Mouse (Mus musculus) embryonic facial prominence, embryonic 14.5 days (tissue): ENCODE measurements around the gene Pop7. TPM values are rescaled to one million over a fixed set of nuclear protein-coding genes. Genes with fewer than 3 reads are reported as not detected.

Source experiments
- ATAC-seq: fragments of 200-750 bp; cut with Nextera tagmentation; 2 replicates; pipeline ENCODE4 v1.8.0; 2017; ENCODE audit warnings: low read depth, moderate number of reproducible peaks, moderate TSS enrichment
- DNase-seq: peaks from one replicate; pipeline ENCODE4 v3.0.0-alpha.2; 2015; ENCODE audit warnings: low spot score
- H3K27ac ChIP-seq: fragments of 300-500 bp; sonication (generic); replicated peaks from 2 replicates; pipeline ENCODE4 v1.5.1; 2014; ENCODE audit warnings: low read depth, mild to moderate bottlenecking, low read length, moderate library complexity
- H3K27me3 ChIP-seq: fragments of 300-500 bp; sonication (generic); replicated peaks from 2 replicates; pipeline ENCODE4 v1.6.1; 2014; ENCODE audit warnings: low read length; ENCODE audit not compliant: control insufficient read depth, insufficient read depth
- H3K36me3 ChIP-seq: fragments of 300-500 bp; sonication (generic); 2 replicates; pipeline ENCODE4 v1.6.1; 2014; ENCODE audit warnings: low read length, mixed read lengths; ENCODE audit not compliant: control insufficient read depth, insufficient read depth
- H3K4me1 ChIP-seq: fragments of 300-500 bp; sonication (generic); 2 replicates; pipeline ENCODE4 v1.6.1; 2014; ENCODE audit warnings: antibody characterized with exemption, low read length; ENCODE audit not compliant: control insufficient read depth, insufficient read depth
- H3K4me2 ChIP-seq: fragments of 300-500 bp; sonication (generic); 2 replicates; pipeline ENCODE4 v1.6.1; 2014; ENCODE audit warnings: low read depth, mild to moderate bottlenecking, low read length, moderate library complexity, mixed read lengths
- H3K4me3 ChIP-seq: fragments of 300-500 bp; sonication (generic); 2 replicates; pipeline ENCODE4 v1.5.1; 2014; ENCODE audit warnings: low read depth, mild to moderate bottlenecking, low read length
- H3K9ac ChIP-seq: fragments of 300-500 bp; sonication (generic); 2 replicates; pipeline ENCODE4 v1.6.1; 2014; ENCODE audit warnings: low read depth, mild to moderate bottlenecking, low read length, moderate library complexity, mixed read lengths
- H3K9me3 ChIP-seq: fragments of 300-500 bp; sonication (generic); 2 replicates; pipeline ENCODE4 v1.6.1; 2016; ENCODE audit warnings: low read length; ENCODE audit not compliant: control insufficient read depth
- WGBS: fragments of 180-500 bp; shearing (Covaris S2); extraction: QIAGEN DNeasy Blood & Tissue Kit; methylation state at CpG from one replicate; pipeline ENCODE4 v1.1.7; 2014; 5-methylcytosine and 5-hydroxymethylcytosine counted together
- polyA plus RNA-seq: library from polyadenylated mRNA; unstranded; fragments of >200 nt; fragmentation: Nextera tagmentation; extraction: Ambion mirVana; gene quantifications from 2 replicates; pipeline ENCODE4 v1.2.1, GENCODE M21; 2014

Gene Pop7
- polyA plus RNA-seq, result 49.8 and 52.0 TPM in 2 replicates

GRCm38 (mm10) chr5:137501709-137502666, at the start of gene Pop7:
Gene Pop7, minus strand, starts transcription at chr5:137502518.
- peak within 1 kb of the TSS; percentile 73 for H3K4me2 ChIP-seq
- peak within 1 kb of the TSS; percentile 81 for H3K9ac ChIP-seq
- no peaks in the 10 kb centered on the region for H3K36me3 ChIP-seq
- ATAC-seq (peak; percentile 96), DNase-seq (peak; percentile 100)
- peaks cover 7% of the 10 kb centered on the region for H3K4me1 ChIP-seq
- WGBS, result 2% methylated on average over 63 of the region's 64 CpGs
- H3K27me3 ChIP-seq, result no peaks in the 10 kb centered on the region
- H3K4me3 ChIP-seq, result peak within 1 kb of the TSS; percentile 58
- peak within 1 kb of the TSS; percentile 97 for H3K27ac ChIP-seq
- H3K9me3 ChIP-seq, result no peaks in the 10 kb centered on the region

GRCm38 (mm10) chr5:137551119-137551518, 48.8 kb upstream of the Pop7 start:
- Histone ChIP-seq H3K27ac (no peak overlapping the region), H3K36me3 (no peaks in the 10 kb centered on the region), H3K9ac (no peak overlapping the region), H3K4me3 (no peak overlapping the region), H3K4me2 (no peak overlapping the region), H3K27me3 (peaks cover 9% of the 10 kb centered on the region), H3K9me3 (no peaks in the 10 kb centered on the region), H3K4me1 (no peaks in the 10 kb centered on the region)
- ATAC-seq (no peak), DNase-seq (no peak)
- 70% methylated on average over 5 of the region's 5 CpGs for WGBS

DNA sequence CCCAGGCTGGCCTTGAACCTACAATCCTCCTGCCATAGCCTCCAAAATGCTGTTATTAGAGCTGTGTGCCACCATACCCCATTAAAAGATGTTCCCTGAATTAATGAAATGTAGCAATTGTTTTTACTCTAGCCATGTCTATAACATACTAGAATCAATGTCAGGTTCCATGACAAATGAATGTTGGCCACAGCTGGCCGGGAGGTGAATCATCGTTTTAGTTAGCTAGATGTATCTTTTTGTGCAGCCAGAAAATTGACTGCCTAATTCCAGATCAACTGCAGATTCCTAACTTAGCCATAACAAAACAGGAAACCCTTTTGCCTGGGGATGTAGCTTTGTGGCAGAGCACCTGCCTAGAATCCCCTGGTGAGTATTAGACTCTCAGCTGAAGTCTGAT, 47.5 kb upstream of the Pop7 start:
- WGBS, result 65% methylated on average over 2 of the region's 2 CpGs
- Histone ChIP-seq H3K27me3 (peaks cover 6% of the 10 kb centered on the region), H3K27ac (no peak overlapping the region), H3K9me3 (no peaks in the 10 kb centered on the region), H3K9ac (no peak overlapping the region), H3K36me3 (no peaks in the 10 kb centered on the region), H3K4me1 (no peaks in the 10 kb centered on the region), H3K4me2 (no peak overlapping the region), H3K4me3 (no peak overlapping the region)
- ATAC-seq (no peak), DNase-seq (no peak)

DNA sequence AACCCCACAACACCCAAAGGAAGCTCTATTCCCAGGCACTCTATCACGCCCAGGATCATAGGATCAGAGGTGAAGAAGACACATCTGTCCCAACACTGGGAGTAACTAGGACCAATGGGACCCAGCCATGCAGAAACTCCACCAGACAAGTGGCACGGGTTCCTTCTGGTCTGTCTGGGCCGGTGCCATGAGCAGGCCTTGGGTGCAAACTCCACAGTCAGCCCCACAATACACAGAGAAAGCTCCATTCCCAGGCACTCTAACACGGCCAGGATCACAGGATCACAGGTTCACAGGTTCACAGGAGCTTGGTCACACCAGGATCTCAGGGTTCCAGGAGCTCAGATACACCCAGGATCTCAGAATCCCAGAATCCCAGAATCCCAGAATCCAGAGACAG, 43.3 kb upstream of the Pop7 start:
- no peaks in the 10 kb centered on the region for H3K4me1 ChIP-seq
- H3K4me2 ChIP-seq, result no peak overlapping the region
- 58% methylated on average over 4 of the region's 4 CpGs for WGBS
- H3K27me3 ChIP-seq, result no peaks in the 10 kb centered on the region; the same call in 1 of the 2 replicates
- H3K4me3 ChIP-seq, result no peak overlapping the region
- H3K9me3 ChIP-seq, result no peaks in the 10 kb centered on the region
- DNase-seq, result no peak
- no peak overlapping the region for H3K9ac ChIP-seq
- ATAC-seq, result no peak
- no peaks in the 10 kb centered on the region for H3K36me3 ChIP-seq
- no peak overlapping the region for H3K27ac ChIP-seq

DNA sequence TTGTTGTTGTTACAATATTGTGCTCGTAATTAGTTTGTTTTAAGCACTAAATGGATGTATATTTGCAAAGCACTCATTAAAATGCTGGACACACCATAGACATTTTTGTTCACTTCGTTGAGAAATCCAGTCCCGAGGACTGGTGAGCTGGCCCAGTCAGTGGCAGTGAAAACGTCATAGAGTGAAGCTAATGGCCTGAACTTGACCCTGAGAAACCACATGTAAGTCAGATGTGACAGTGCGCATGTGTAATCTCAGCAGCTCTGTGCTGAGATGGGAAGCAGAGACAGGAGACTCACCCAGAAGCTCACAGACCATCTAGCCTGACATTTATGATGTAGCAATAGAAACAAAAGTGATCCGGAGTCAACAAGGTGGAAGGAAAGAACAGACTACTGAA, 42.6 kb upstream of the Pop7 start:
- Histone ChIP-seq H3K27ac (no peak overlapping the region), H3K4me1 (no peaks in the 10 kb centered on the region), H3K4me3 (no peak overlapping the region), H3K27me3 (no peaks in the 10 kb centered on the region; the same call in 1 of the 2 replicates), H3K9me3 (no peaks in the 10 kb centered on the region), H3K9ac (no peak overlapping the region), H3K36me3 (no peaks in the 10 kb centered on the region), H3K4me2 (no peak overlapping the region)
- ATAC-seq, result no peak
- WGBS, result 68% methylated on average over 6 of the region's 6 CpGs
- no peak for DNase-seq

DNA sequence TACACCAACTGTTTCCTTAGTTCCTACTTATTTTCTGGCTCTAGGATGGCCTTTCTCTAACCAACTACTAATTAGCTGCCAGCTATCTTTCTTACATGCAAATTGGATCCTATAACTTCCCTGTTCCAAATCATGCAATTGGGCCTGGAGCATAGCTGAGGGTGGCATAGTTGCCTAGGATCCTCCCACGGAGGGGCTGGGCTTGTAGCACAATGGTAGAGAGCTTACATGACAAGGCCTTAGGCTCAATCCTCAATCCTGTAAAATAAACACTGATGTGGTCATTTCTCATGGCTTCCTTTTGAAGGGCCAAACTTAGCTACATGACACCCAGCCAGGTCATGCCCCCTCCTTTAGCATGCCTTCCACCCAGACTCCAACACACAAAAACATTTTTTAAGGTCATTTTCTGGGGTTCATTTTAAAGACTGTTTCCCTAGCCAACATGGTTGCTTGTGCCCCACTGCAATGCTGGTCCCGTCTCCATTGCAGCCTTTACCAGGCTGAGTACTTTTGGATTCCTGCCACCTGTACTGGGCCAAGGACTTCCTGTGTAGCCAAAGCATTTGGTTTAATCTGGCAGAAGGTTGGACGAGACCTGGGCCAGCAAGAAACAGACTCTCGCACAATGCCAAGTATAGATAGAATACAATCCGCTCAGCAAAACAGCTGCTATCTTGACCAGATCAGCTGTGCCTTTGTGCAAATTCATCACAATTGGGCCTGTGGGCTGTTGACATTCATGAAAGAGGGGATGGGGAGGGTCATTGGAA, 39.6 kb upstream of the Pop7 start:
- Histone ChIP-seq H3K9me3 (no peaks in the 10 kb centered on the region), H3K27me3 (no peaks in the 10 kb centered on the region; the same call in 1 of the 2 replicates), H3K4me3 (no peak overlapping the region), H3K36me3 (no peaks in the 10 kb centered on the region), H3K27ac (no peak overlapping the region), H3K4me2 (no peak overlapping the region), H3K9ac (no peak overlapping the region), H3K4me1 (no peaks in the 10 kb centered on the region)
- 70% methylated on average over 5 of the region's 5 CpGs for WGBS
- ATAC-seq, result no peak
- DNase-seq, result no peak

DNA sequence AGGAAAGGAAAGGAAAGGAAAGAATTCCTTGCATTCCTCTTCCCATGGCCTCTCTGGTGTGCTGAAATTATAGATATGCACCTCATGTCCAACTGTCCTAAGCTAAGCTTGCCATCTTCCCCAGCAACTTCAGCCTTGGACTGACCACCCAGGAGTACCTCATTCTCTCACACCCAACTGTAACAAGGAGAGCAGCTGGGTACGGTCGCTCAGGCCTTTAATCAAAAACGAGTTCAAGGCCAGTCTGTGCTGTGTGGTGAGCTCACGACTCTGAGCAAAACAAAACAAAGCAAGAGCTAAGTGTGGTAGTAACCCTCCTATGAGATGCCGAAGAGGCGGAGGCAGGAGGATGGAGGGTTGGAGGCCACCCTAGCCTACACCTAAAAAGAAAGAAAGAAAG, 38.7 kb upstream of the Pop7 start:
- Histone ChIP-seq H3K4me2 (no peak overlapping the region), H3K9me3 (no peaks in the 10 kb centered on the region), H3K9ac (no peak overlapping the region), H3K4me3 (no peak overlapping the region), H3K27me3 (no peaks in the 10 kb centered on the region; the same call in 1 of the 2 replicates), H3K36me3 (no peaks in the 10 kb centered on the region), H3K27ac (no peak overlapping the region), H3K4me1 (no peaks in the 10 kb centered on the region)
- no peak for DNase-seq
- no peak for ATAC-seq
- 75% methylated on average over 6 of the region's 6 CpGs for WGBS

DNA sequence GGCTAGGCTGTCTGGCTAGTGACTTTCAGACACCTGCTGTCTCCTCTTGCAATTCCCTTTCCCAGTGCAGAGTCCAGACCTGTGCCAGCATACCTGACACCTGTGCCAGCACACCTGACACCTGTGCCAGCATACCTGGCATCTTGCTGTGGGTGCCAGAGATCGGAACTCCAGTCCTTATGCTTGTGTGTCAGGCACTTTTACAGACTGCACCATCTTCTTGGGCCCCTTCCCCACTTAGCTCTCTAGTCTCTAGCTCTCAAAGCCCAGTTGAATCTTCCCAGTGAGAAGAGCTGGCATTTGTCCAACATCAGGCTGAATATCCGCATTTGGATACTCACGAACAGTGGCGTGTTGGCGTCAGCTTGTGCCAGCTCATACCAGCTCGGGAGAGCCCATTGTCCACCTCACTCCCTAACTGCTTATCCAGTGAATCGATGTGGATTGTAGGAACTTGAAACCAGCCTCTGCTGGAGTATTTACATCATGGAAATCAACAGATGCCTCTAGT, 37.0 kb upstream of the Pop7 start:
- Histone ChIP-seq H3K4me3 (no peak overlapping the region), H3K4me1 (no peaks in the 10 kb centered on the region), H3K9ac (no peak overlapping the region), H3K27ac (no peak overlapping the region), H3K27me3 (no peaks in the 10 kb centered on the region; the same call in 1 of the 2 replicates), H3K36me3 (no peaks in the 10 kb centered on the region), H3K4me2 (no peak overlapping the region), H3K9me3 (no peaks in the 10 kb centered on the region)
- ATAC-seq (peak; percentile 41; the same call in 1 of the 2 replicates), DNase-seq (peak; percentile 55)
- 65% methylated on average over 7 of the region's 7 CpGs for WGBS
